Mouse (Mus musculus) kidney, embryonic 15.5 days (tissue): ENCODE results near the gene Gzma. TPM values are rescaled to one million over a fixed set of nuclear protein-coding genes. Genes with fewer than 3 reads are reported as not detected.

Source experiments
- ATAC-seq: fragments of 200-750 bp; cut with Nextera tagmentation; replicated peaks from 2 replicates; pipeline ENCODE4 v1.8.0; 2017; ENCODE audit warnings: moderate TSS enrichment; ENCODE audit not compliant: low FRiP score
- H3K27ac ChIP-seq: fragments of 300-500 bp; sonication (generic); 2 replicates; pipeline ENCODE4 v1.5.1; 2015; ENCODE audit warnings: mild to moderate bottlenecking, inconsistent platforms
- H3K27me3 ChIP-seq: fragments of 300-500 bp; sonication (generic); 2 replicates; pipeline ENCODE4 v1.6.1; 2015; ENCODE audit warnings: inconsistent platforms
- H3K36me3 ChIP-seq: fragments of 300-500 bp; sonication (generic); 2 replicates; pipeline ENCODE4 v1.6.1; 2015; ENCODE audit warnings: inconsistent platforms
- H3K4me1 ChIP-seq: fragments of 300-500 bp; sonication (generic); 2 replicates; pipeline ENCODE4 v1.6.1; 2015; ENCODE audit warnings: inconsistent platforms
- H3K4me2 ChIP-seq: fragments of 300-500 bp; sonication (generic); 2 replicates; pipeline ENCODE4 v1.6.1; 2015; ENCODE audit warnings: moderate library complexity, mild to moderate bottlenecking, inconsistent platforms
- H3K4me3 ChIP-seq: fragments of 300-500 bp; sonication (generic); replicated peaks from 2 replicates; pipeline ENCODE4 v1.5.1; 2015; ENCODE audit warnings: mild to moderate bottlenecking, inconsistent platforms
- H3K9ac ChIP-seq: fragments of 300-500 bp; sonication (generic); 2 replicates; pipeline ENCODE4 v1.6.1; 2015; ENCODE audit warnings: mild to moderate bottlenecking, inconsistent platforms
- H3K9me3 ChIP-seq: fragments of 300-500 bp; sonication (generic); replicated peaks from 2 replicates; pipeline ENCODE4 v1.6.1; 2016; ENCODE audit warnings: inconsistent platforms
- whole genome bisulfite sequencing: fragments of 180-500 bp; shearing (Covaris S2); methylation state at CpG from one replicate; pipeline ENCODE4 v1.1.7; 2015; ENCODE audit warnings: mixed read lengths; 5-methylcytosine and 5-hydroxymethylcytosine counted together
- polyA plus RNA-seq: library from polyadenylated mRNA; unstranded; fragments of >200 nt; fragmentation: Nextera tagmentation; extraction: Ambion mirVana; gene quantifications from 2 replicates; pipeline ENCODE4 v1.2.1, GENCODE M21; 2015

Gzma gene
- polyA plus RNA-seq, 1 experiment from 2014 or later, result not detected

DNA sequence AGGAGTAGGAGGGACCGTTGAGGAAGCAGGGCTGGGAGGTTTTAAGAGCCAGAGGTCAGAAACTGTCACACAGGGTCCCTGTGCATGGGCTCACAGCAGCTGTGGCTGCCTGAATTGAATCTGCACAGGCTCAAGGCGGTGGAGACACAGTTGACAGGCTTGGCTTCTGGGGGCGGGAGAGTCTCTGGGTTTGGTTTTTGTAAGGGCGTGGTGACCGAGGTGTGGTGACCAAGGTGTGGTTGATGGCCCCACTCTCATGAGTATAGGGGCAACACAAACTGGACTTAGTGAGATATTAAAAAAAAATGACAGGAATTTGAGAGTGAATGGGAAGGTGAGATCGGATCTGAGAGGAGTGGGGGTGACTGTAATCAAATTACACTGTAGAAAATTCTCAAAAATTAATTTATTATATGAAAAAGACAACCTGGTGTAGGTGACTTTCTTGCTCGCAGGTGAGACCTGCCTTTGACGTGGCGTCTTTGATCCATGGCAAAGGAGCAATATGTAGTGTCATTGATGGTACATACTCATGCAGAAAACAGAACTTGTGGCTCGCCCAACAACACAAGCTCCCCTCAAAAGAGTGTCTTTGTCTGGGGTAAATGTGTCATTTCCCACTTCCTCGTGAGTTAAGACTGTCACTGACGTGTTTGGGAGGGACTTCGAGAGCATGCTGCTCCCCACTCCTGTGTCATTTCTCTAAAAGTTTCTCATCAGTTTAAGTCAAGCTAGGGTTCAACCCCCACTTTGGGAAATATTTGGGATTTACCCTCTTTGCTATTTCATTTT lies 13.4 kb downstream of the Gzma start:
- H3K9me3 ChIP-seq, result no peaks in the 10 kb centered on the region
- no peak overlapping the region for H3K4me2 ChIP-seq
- H3K4me3 ChIP-seq, result no peak overlapping the region
- WGBS, result 81% methylated on average over 13 of the region's 13 CpGs
- ATAC-seq, result no peak
- H3K27me3 ChIP-seq, result no peaks in the 10 kb centered on the region
- H3K4me1 ChIP-seq, result no peaks in the 10 kb centered on the region
- H3K27ac ChIP-seq, result no peak overlapping the region
- H3K36me3 ChIP-seq, result no peaks in the 10 kb centered on the region
- H3K9ac ChIP-seq, result no peak overlapping the region

DNA sequence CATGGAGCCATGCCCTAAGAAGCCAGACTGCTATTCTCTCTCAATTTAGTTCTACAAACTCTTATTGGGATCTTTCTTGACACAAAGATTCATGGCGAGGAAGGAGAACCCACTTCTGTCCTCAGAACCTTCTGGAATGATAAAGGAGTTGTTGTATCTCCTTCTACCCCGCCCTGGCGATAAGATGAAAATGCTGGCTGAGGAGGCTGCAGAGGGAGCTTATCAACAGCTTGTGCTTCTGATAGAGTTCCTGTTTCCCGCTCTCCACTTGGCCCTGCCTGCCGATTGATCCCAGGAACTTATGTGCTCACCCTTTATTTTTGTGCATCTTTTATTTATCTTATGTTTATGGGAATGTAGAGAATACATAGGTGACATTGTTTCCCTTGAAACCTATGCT lies 16.0 kb downstream of the Gzma start:
- Histone ChIP-seq H3K4me1 (no peaks in the 10 kb centered on the region), H3K4me2 (no peak overlapping the region), H3K9me3 (no peaks in the 10 kb centered on the region), H3K36me3 (no peaks in the 10 kb centered on the region), H3K27ac (no peak overlapping the region), H3K27me3 (no peaks in the 10 kb centered on the region), H3K9ac (no peak overlapping the region), H3K4me3 (no peak overlapping the region)
- no peak for ATAC-seq
- WGBS, result 83% methylated on average over 5 of the region's 5 CpGs

DNA sequence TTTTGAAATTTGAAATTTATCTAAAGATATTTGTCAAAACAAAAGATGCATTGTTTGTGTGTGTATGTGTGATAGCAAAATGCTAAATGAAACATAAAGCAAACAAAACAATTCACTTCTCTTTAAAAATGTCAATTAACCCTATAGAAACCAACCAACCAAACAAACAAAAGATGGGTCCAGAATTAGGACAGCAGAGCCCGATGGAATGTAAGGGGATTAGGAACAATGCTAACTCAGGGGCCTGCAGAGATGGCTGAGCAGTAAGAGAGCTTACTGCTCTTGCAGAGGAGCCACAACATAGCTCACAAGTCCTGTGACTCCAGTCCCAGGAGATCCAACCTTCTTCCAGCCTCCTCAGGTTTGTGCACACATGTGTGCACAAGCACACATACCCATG lies 18.7 kb downstream of the Gzma start:
- ATAC-seq, result no peak
- 80% methylated on average over 1 of the region's 1 CpGs for WGBS
- Histone ChIP-seq H3K9me3 (no peaks in the 10 kb centered on the region), H3K4me2 (no peak overlapping the region), H3K4me3 (no peak overlapping the region), H3K27me3 (no peaks in the 10 kb centered on the region), H3K4me1 (no peaks in the 10 kb centered on the region), H3K36me3 (no peaks in the 10 kb centered on the region), H3K9ac (no peak overlapping the region), H3K27ac (no peak overlapping the region)

GRCm38 (mm10) chr13:113079021-113079420 lies 21.8 kb downstream of the Gzma start:
- no peaks in the 10 kb centered on the region for H3K4me1 ChIP-seq
- no peaks in the 10 kb centered on the region for H3K36me3 ChIP-seq
- 89% methylated on average over 9 of the region's 9 CpGs for WGBS
- no peaks in the 10 kb centered on the region for H3K27me3 ChIP-seq
- ATAC-seq, result no peak
- no peak overlapping the region for H3K4me3 ChIP-seq
- H3K9me3 ChIP-seq, result no peaks in the 10 kb centered on the region
- no peak overlapping the region for H3K4me2 ChIP-seq
- H3K9ac ChIP-seq, result no peak overlapping the region
- no peak overlapping the region for H3K27ac ChIP-seq

DNA sequence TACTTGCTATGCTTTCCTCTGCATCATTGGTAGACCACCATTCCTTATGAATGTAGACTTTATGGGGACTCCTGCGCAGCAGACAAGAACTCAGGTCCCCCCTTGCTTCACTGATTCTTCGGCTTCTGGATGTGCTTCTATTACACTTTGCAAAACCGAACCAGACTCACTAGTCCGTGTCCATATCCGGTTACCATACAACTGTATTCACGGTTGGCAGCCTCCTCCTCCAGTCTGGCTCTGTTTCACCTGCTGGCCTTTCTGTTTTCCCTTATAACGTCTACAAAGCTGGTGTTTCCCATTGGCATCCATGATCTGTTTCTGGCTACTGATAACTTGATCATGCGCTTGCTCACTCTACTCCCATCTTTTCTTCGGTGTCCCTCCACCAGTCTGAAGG lies 36.2 kb downstream of the Gzma start:
- H3K36me3 ChIP-seq, result no peaks in the 10 kb centered on the region
- H3K4me3 ChIP-seq, result no peak overlapping the region
- H3K27me3 ChIP-seq, result no peaks in the 10 kb centered on the region
- H3K4me2 ChIP-seq, result no peak overlapping the region
- no peak overlapping the region for H3K27ac ChIP-seq
- 44% methylated on average over 9 of the region's 9 CpGs for WGBS
- H3K4me1 ChIP-seq, result 0 out of 2 replicates have a peak, but pooled peaks cover 4% of the 10 kb centered on the region
- no peak overlapping the region for H3K9ac ChIP-seq
- no peaks in the 10 kb centered on the region for H3K9me3 ChIP-seq
- peak; percentile 85 for ATAC-seq

- no peak for ATAC-seq
- no peaks in the 10 kb centered on the region; the same call in 1 of the 2 replicates for H3K27me3 ChIP-seq
- 87% methylated on average over 6 of the region's 6 CpGs for WGBS
- H3K4me1 ChIP-seq, result 0 out of 2 replicates have a peak, but pooled peaks cover 4% of the 10 kb centered on the region
- no peak overlapping the region for H3K9ac ChIP-seq
- no peak overlapping the region for H3K4me2 ChIP-seq
- H3K36me3 ChIP-seq, result no peaks in the 10 kb centered on the region
- H3K9me3 ChIP-seq, result no peaks in the 10 kb centered on the region
- no peak overlapping the region for H3K4me3 ChIP-seq
- no peak overlapping the region for H3K27ac ChIP-seq
These were observed 39.0 kb downstream of the Gzma start for GRCm38 (mm10) chr13:113061746-113062145.

GRCm38 (mm10) chr13:113055826-113056225 lies 45.0 kb downstream of the Gzma start:
- H3K9ac ChIP-seq, result no peak overlapping the region
- H3K36me3 ChIP-seq, result no peaks in the 10 kb centered on the region
- 35% methylated on average over 8 of the region's 8 CpGs for WGBS
- H3K9me3 ChIP-seq, result no peaks in the 10 kb centered on the region
- no peak overlapping the region for H3K4me3 ChIP-seq
- ATAC-seq, result no peak
- peaks cover 5% of the 10 kb centered on the region for H3K27me3 ChIP-seq
- H3K4me2 ChIP-seq, result no peak overlapping the region
- no peak overlapping the region for H3K27ac ChIP-seq
- no peaks in the 10 kb centered on the region for H3K4me1 ChIP-seq

- WGBS, result 89% methylated on average over 8 of the region's 8 CpGs
- Histone ChIP-seq H3K36me3 (no peaks in the 10 kb centered on the region), H3K4me3 (no peak overlapping the region), H3K9me3 (no peaks in the 10 kb centered on the region), H3K27ac (no peak overlapping the region), H3K4me2 (no peak overlapping the region), H3K9ac (no peak overlapping the region), H3K27me3 (peaks cover 5% of the 10 kb centered on the region), H3K4me1 (no peaks in the 10 kb centered on the region)
- ATAC-seq, result no peak
These were observed 46.6 kb downstream of the Gzma start for GRCm38 (mm10) chr13:113054230-113054629.

DNA sequence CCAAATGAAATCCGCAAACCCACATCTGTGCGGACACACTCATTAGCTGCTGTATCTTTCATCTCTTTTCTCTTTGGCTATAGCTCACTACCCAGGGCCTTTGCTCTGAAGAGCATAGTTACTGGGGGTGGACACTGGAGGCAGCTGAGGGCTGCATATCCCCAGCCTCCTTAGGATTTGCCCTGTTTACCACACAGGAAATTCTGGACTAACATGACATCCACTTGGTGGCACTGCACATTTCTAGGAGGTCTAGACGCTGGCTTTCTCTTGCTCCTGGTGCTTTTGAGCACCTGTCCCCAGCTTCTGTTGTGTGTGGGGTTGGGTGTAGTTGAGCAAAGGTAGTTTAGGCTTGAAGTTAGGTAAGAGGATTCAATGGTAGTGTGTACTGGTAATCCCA lies 53.1 kb downstream of the Gzma start:
- Histone ChIP-seq H3K27me3 (0 out of 2 replicates have a peak, but pooled peaks cover 4% of the 10 kb centered on the region), H3K4me3 (no peak overlapping the region), H3K4me1 (peaks cover 17% of the 10 kb centered on the region), H3K36me3 (peaks cover 9% of the 10 kb centered on the region), H3K9ac (no peak overlapping the region), H3K9me3 (no peaks in the 10 kb centered on the region), H3K4me2 (no peak overlapping the region), H3K27ac (no peak overlapping the region)
- 78% methylated on average over 3 of the region's 3 CpGs for WGBS
- no peak for ATAC-seq

DNA sequence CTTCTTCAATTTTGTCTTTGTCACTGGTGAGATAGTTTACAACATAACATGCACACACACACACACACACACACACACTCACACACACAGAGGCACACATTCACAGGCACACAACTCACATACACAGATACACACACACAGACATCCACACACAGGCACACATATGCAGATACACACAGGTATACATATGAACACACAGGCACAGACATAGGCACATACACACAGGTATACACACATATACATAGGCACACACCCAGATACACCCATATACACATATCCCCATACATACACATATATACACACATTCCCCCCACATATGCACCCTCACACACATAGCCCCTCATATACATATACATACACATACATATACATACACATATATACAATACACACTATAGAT lies 53.8 kb downstream of the Gzma start:
- peak; percentile 38 for ATAC-seq
- H3K4me2 ChIP-seq, result peak overlapping the region; percentile 61; the same call in 1 of the 2 replicates
- no peak overlapping the region for H3K27ac ChIP-seq
- 0 out of 2 replicates have a peak, but pooled peaks cover 4% of the 10 kb centered on the region for H3K27me3 ChIP-seq
- peaks cover 14% of the 10 kb centered on the region for H3K36me3 ChIP-seq
- H3K4me3 ChIP-seq, result no peak overlapping the region
- no peaks in the 10 kb centered on the region for H3K9me3 ChIP-seq
- peaks cover 17% of the 10 kb centered on the region for H3K4me1 ChIP-seq
- H3K9ac ChIP-seq, result no peak overlapping the region

DNA sequence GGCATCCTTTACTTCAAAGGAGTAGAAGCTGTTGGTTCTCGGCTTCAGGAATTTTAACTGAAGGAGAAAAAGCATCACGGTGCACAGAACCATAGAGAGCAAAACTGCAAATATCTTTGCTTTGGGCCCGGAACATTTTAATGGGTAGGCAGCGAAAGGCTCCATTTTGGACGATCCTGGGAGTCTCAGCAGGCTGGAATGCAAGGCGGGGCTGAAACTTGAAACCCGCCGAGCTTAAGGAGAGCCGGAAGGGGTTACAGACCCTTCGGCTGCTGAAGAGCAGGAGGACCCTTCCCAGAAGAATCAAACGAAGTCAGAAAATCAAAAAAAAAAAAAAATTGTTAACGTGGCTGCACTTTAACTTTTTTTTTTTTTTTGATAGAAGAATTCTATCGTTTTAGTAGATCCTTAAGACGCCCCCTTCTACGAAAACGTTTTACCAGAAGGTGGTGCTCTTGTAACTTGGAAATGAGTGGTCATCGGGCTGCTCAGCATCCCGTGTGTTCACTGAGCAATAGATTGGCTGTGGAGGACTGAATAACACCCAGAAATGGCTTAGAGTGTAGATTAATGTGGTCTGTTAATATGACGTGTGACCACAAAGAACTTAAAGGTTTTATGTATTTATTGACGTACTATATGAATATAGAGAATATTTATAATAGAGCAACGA lies 54.4 kb downstream of the Gzma start, which contains the start of gene Gpx8:
Gpx8 (minus strand) TSS at position 200 of the 673 bp plus-strand sequence.
- peak within 1 kb of the TSS; percentile 93 for H3K27ac ChIP-seq
- H3K4me2 ChIP-seq, result peak within 1 kb of the TSS; percentile 61
- WGBS, result 6% methylated on average over 21 of the region's 21 CpGs
- H3K4me3 ChIP-seq, result peak within 1 kb of the TSS; percentile 67
- peaks cover 18% of the 10 kb centered on the region for H3K36me3 ChIP-seq
- H3K9me3 ChIP-seq, result no peaks in the 10 kb centered on the region
- H3K27me3 ChIP-seq, result 0 out of 2 replicates have a peak, but pooled peaks cover 4% of the 10 kb centered on the region
- peaks cover 17% of the 10 kb centered on the region for H3K4me1 ChIP-seq
- peak within 1 kb of the TSS; percentile 53 for H3K9ac ChIP-seq
- ATAC-seq, result peak; percentile 90

DNA sequence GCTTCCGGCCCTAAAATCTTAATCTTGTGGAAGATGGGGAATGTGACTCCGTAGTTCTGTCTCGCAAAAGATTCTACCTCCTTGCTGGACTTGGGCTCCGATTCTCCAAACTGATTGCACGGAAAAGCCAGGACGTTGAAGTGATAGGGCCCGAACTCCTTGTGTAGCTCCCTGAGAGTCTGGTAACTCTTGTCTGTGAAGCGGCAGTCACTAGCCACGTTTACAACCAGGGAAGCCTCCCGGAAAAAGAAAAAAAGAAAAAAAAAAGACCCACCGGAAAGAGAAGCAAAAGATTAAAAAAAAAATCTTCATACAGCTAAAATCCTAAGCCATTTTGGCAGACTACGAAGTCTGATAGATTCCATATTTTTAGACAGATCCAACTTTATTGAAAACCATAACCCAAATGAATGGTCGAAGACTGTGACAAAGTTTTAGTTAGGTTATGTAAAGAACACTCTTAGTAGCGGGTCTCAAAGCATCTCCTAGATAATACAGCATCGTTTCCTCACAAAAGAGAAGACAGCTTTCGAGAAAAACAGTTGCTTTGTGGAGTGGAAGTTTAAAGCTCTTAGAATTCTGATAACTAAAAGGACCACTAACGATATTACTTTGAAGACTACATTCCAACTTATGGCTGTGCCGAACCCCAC lies 55.2 kb downstream of the Gzma start:
- 7% methylated on average over 18 of the region's 18 CpGs for WGBS

More for the DNA sequence above, 55.2 kb downstream of the Gzma start:
- no peak for ATAC-seq
- Histone ChIP-seq H3K9me3 (no peaks in the 10 kb centered on the region), H3K9ac (peak overlapping the region; percentile 53), H3K27ac (peak overlapping the region; percentile 93), H3K4me2 (peak overlapping the region; percentile 61), H3K4me1 (peaks cover 17% of the 10 kb centered on the region), H3K36me3 (peaks cover 18% of the 10 kb centered on the region), H3K4me3 (peak overlapping the region; percentile 67), H3K27me3 (0 out of 2 replicates have a peak, but pooled peaks cover 4% of the 10 kb centered on the region)
